Mouse (Mus musculus): Measurements from ENCODE around the gene Zbtb9. TPM values are rescaled to one million over a fixed set of nuclear protein-coding genes. Genes with fewer than 3 reads are reported as not detected.
A peak's percentile ranks its signal among the peaks of the same experiment; 100 is the strongest.

The Zbtb9 gene
- polyA plus RNA-seq, 1 experiment from 2014 or later, result 13.7 TPM

DNA sequence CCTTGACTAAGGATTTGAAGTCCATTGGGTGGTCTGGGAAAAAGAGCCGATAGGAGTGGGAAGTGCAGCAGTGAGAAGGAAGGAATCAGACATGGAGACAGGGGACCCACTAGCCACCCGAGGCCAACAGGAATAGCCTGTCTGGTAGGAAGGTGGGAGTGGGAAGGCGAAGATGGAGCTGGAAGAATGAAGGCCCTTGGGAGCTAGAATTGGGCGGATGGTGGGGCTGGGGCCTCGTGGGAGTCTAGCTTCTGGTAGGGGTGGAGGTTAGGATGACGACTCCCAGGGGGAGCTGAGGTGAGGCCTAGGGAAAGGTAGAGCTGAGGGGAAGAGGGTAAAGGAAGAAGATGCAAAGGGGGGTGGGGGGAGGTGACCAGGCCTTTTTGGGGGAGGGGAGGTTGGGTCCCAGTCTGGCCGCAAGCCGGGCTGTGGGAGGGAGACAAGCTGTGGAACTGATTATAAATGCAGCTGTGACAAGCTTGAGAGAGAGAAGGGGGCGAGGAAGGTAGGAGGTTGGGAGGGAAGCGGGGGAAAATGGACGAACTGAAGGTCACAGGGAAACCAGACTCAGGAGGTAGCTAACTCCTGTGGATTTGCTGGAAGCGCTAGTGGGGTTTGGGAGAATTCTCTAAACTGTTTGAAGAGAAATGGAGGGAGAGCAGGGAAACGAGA is 27.0 kb upstream of the Zbtb9 start:
- 26% methylated on average over 13 of the region's 13 CpGs for WGBS
- Histone ChIP-seq H3K9me3 (ENCODE audit: control insufficient read depth, low read length) (no peaks in the 10 kb centered on the region), H3K27me3 (ENCODE audit: control insufficient read depth, insufficient read depth, low read length) (no peaks in the 10 kb centered on the region), H3K27ac (ENCODE audit: low read depth, low read length) (peak overlapping the region; percentile 79), H3K4me3 (ENCODE audit: low read depth, low read length) (peak overlapping the region; percentile 38), H3K4me2 (ENCODE audit: low read depth, low read length, severe bottlenecking) (peak overlapping the region; percentile 77), H3K4me1 (replicated peaks; ENCODE audit: control insufficient read depth, insufficient read depth, low read length) (peaks cover 42% of the 10 kb centered on the region), H3K36me3 (ENCODE audit: control insufficient read depth, insufficient read depth, low read length) (no peaks in the 10 kb centered on the region), H3K9ac (ENCODE audit: low read length) (peak overlapping the region; percentile 77)
- no peak for DNase-seq (ENCODE audit: low spot score)
- ATAC-seq (replicated peaks; ENCODE audit: low FRiP score), result no peak

DNA sequence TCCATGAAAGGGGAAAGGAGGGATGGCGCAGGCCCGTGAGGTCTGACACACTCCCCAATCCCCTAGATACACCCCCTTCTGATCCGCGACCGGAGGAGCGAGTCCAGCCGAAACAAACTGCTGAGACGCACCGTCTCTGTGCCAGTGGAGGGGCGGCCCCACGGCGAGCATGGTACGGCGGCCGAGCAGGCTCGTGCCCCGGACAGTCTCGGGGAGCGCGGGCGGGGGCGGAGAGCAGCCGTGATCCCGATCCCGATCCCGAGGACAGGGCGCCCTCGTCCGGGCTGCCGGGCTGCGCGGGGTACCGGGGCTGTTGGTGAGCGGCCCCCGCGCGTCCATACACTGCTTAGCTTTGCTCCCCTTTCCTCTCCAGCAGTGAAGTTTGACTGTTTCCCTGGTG is 26.4 kb upstream of the Zbtb9 start:
- Histone ChIP-seq H3K4me2 (ENCODE audit: low read depth, low read length, severe bottlenecking) (peak overlapping the region; percentile 77), H3K4me3 (ENCODE audit: low read depth, low read length) (peak overlapping the region; percentile 38), H3K9ac (ENCODE audit: low read length) (peak overlapping the region; percentile 77), H3K27me3 (ENCODE audit: control insufficient read depth, insufficient read depth, low read length) (no peaks in the 10 kb centered on the region), H3K27ac (ENCODE audit: low read depth, low read length) (peak overlapping the region; percentile 79), H3K36me3 (ENCODE audit: control insufficient read depth, insufficient read depth, low read length) (no peaks in the 10 kb centered on the region), H3K9me3 (ENCODE audit: control insufficient read depth, low read length) (no peaks in the 10 kb centered on the region), H3K4me1 (replicated peaks; ENCODE audit: control insufficient read depth, insufficient read depth, low read length) (peaks cover 44% of the 10 kb centered on the region)
- WGBS, result under 1% methylated on average over 34 of the region's 37 CpGs
- peak; percentile 80 for DNase-seq (ENCODE audit: low spot score)
- ATAC-seq (replicated peaks; ENCODE audit: low FRiP score), result peak; percentile 42

DNA sequence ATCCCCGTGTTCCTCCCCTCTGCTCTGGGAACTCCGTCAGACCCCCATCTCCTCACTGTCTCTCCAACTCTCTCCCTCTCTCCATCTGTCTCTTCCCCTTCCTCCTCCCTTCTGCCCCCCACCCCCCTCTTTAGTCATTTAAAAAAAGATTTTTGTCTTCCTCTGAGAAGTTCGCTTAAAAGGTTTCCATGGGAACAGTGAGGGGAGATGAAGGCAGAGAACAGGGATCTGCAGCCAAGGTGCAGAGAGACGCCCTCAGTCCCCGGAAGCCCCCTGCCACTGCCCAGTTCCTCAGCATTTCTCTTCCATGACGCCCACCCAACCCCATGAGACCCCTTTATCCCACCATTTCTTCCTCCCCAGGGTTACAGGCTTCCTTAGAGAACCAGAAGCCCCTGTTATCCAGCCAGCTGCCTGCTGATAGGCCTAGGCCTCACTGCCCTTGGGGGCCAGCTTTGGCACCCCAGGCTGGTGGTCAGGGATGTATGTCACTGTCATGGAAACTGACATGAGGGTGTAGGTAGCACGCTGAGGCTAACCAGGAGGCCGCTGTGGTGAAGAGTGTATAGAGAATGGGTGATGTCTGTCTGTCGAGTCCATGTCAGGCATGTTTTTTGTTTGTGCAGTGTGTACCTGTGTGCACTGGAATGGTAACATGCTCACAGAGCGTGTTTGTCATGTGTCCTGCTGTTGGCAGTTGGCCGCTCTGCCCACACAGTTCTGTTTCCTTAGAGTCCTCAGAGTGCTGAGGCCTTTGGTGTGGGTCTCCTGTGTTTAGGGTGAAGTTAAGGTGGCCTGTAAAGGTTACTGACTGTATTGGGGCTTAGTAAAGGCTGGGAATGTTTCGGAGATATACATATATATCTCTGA is 25.5 kb upstream of the Zbtb9 start:
- peak overlapping the region; percentile 77 for H3K9ac ChIP-seq (ENCODE audit: low read length)

DNA sequence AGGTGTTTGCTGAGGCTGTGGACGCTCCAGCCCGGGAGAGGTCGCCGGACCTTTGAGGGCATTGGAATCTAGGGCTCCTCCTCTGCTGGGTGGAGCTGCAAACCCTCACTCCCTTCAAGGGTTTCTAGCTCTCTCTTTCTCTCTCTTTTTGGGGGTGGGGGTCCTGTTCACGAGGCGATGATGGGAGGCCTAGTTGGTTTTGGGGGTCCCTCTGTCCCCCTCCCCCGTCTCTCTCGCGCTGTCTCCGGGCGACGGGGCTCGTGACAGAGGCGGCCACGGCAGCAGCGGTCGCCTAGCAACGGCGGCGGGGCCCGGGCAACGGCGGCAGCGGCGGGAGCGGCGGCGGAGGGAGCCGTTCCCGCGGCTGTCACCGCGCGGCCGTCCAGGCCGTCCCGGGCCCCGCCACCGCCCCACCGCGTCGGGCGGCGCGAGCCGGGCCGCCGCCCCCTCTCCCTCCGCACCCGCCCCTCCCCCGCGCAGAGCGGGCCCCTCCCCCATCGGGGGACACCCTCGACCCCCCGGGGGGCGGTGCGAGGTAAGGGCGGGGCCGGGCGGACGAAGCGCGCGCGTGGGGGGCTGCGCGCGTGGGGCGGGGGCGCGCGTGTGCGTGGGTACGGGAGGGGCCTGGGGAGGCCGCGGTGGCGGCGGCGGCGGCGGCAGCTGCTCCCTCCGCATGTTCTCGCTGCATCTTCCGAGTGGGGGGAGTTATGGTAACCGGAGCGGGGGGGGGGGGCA is 24.5 kb upstream of the Zbtb9 start:
- Histone ChIP-seq H3K4me2 (ENCODE audit: low read depth, low read length, severe bottlenecking) (peak overlapping the region; percentile 99), H3K4me3 (ENCODE audit: low read depth, low read length) (peak overlapping the region; percentile 77), H3K9me3 (ENCODE audit: control insufficient read depth, low read length) (no peaks in the 10 kb centered on the region), H3K9ac (ENCODE audit: low read length) (peak overlapping the region; percentile 84), H3K27ac (ENCODE audit: low read depth, low read length) (peak overlapping the region; percentile 79), H3K27me3 (ENCODE audit: control insufficient read depth, insufficient read depth, low read length) (no peaks in the 10 kb centered on the region), H3K4me1 (replicated peaks; ENCODE audit: control insufficient read depth, insufficient read depth, low read length) (peaks cover 54% of the 10 kb centered on the region), H3K36me3 (ENCODE audit: control insufficient read depth, insufficient read depth, low read length) (no peaks in the 10 kb centered on the region)
- no peak for ATAC-seq (replicated peaks; ENCODE audit: low FRiP score)
- under 1% methylated on average over 58 of the region's 87 CpGs for WGBS
- DNase-seq (ENCODE audit: low spot score), result peak; percentile 81

More for the DNA sequence above, 25.5 kb upstream of the Zbtb9 start:
- peak overlapping the region; percentile 77 for H3K4me2 ChIP-seq (ENCODE audit: low read depth, low read length, severe bottlenecking)
- DNase-seq (ENCODE audit: low spot score) (no peak), ATAC-seq (replicated peaks; ENCODE audit: low FRiP score) (no peak)
- H3K9me3 ChIP-seq (ENCODE audit: control insufficient read depth, low read length), result no peaks in the 10 kb centered on the region
- no peaks in the 10 kb centered on the region for H3K27me3 ChIP-seq (ENCODE audit: control insufficient read depth, insufficient read depth, low read length)
- peaks cover 50% of the 10 kb centered on the region for H3K4me1 ChIP-seq (replicated peaks; ENCODE audit: control insufficient read depth, insufficient read depth, low read length)
- H3K36me3 ChIP-seq (ENCODE audit: control insufficient read depth, insufficient read depth, low read length), result no peaks in the 10 kb centered on the region
- H3K4me3 ChIP-seq (ENCODE audit: low read depth, low read length), result peak overlapping the region; percentile 38; the same call in 1 of the 2 replicates
- WGBS, result 21% methylated on average over 12 of the region's 12 CpGs
- H3K27ac ChIP-seq (ENCODE audit: low read depth, low read length), result peak overlapping the region; percentile 79

DNA sequence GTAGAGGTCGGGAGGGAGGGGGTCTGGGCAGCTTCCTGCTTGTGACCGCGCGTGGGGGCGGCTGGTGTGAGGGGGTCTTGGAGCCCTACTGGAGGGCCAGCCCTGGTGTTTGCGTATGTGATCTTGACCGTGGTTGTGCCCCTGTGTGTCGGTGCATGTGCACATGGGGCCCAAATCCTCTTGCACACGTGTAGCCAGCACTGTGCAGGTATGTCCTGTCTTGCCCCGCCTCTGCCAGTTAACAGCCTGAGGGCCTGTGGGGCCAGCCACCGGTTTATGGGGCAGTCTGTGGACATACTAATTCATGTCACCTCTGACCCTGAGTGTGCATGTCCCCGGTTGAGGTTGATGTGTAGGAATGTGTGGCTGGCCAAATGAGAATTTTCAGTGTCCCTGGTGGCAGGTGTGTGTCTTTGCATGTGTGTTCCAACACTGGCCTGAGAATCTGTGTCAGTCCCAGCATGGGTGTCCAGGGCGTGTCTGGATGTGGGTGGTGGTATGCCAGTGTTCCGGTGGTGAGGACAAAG is 23.9 kb upstream of the Zbtb9 start:
- Histone ChIP-seq H3K4me1 (replicated peaks; ENCODE audit: control insufficient read depth, insufficient read depth, low read length) (peaks cover 57% of the 10 kb centered on the region), H3K4me3 (ENCODE audit: low read depth, low read length) (peak overlapping the region; percentile 77), H3K9me3 (ENCODE audit: control insufficient read depth, low read length) (no peaks in the 10 kb centered on the region), H3K4me2 (ENCODE audit: low read depth, low read length, severe bottlenecking) (peak overlapping the region; percentile 99), H3K36me3 (ENCODE audit: control insufficient read depth, insufficient read depth, low read length) (no peaks in the 10 kb centered on the region), H3K27me3 (ENCODE audit: control insufficient read depth, insufficient read depth, low read length) (no peaks in the 10 kb centered on the region), H3K27ac (ENCODE audit: low read depth, low read length) (peak overlapping the region; percentile 79), H3K9ac (ENCODE audit: low read length) (peak overlapping the region; percentile 84)
- WGBS, result 12% methylated on average over 14 of the region's 14 CpGs
- ATAC-seq (replicated peaks; ENCODE audit: low FRiP score) (no peak), DNase-seq (ENCODE audit: low spot score) (no peak)

DNA sequence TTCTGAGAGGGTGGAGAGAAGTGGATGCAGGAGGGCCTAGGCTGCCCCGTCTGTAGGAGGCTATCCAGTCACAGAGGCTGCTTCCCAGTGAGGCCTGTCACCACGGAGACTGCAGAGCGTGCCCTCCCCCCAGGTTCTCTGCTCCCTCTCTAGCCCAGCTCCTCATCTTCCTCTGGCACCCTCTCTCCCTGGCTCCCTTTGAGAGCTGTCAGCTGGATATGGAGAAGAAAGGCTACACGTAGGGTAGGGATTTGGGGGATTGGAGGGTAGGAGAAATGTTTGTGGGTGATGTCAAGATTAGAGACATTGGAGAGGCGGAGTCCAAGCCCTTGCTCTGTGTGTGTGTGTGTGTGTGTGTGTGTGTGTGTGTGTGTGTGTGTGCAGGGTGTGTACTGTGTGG is 23.1 kb upstream of the Zbtb9 start:
- Histone ChIP-seq H3K27me3 (ENCODE audit: control insufficient read depth, insufficient read depth, low read length) (no peaks in the 10 kb centered on the region), H3K4me1 (replicated peaks; ENCODE audit: control insufficient read depth, insufficient read depth, low read length) (peaks cover 57% of the 10 kb centered on the region), H3K36me3 (ENCODE audit: control insufficient read depth, insufficient read depth, low read length) (peaks cover 2% of the 10 kb centered on the region; the same call in 1 of the 2 replicates), H3K9me3 (ENCODE audit: control insufficient read depth, low read length) (no peaks in the 10 kb centered on the region), H3K4me2 (ENCODE audit: low read depth, low read length, severe bottlenecking) (peak overlapping the region; percentile 12; the same call in 1 of the 2 replicates), H3K9ac (ENCODE audit: low read length) (no peak overlapping the region), H3K4me3 (ENCODE audit: low read depth, low read length) (no peak overlapping the region), H3K27ac (ENCODE audit: low read depth, low read length) (peak overlapping the region; percentile 4; the same call in 1 of the 2 replicates)
- DNase-seq (ENCODE audit: low spot score), result no peak
- no peak for ATAC-seq (replicated peaks; ENCODE audit: low FRiP score)
- 35% methylated on average over 5 of the region's 5 CpGs for WGBS

DNA sequence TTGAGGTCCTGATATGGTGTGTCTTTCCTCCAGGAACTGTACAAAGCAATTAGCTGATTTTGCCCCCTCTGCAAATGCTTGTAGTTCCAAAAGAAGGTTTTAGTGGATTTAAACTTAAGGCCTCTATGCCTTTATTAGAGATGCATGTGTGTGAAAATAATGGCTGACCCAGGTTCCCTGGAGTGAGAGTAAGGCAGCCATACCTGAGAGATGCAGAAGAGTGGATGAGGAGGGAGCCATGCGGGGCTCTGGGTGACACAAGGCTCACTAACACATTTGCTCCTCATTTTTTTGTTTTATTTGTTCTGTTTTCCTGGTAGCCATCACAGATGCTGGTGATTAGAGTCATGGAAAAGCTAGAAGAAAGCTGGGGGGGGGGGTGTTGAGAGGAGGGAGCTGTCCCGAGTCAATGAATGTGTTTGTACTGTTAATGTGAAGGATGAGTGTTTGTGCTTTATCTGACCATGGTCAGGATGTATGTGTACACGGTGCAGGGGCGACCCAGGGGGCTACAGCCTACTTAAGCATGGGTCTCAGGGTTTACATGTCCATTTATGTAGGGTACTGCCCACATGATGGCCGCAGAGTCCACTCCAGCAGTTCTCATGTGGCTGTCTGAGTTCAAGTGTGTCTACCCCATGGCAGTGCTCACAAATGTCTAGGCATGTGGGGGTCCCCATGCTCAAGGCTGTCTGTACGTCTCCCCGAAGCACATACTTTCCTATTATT is 22.2 kb upstream of the Zbtb9 start:
- H3K27ac ChIP-seq (ENCODE audit: low read depth, low read length), result peak overlapping the region; percentile 62

More for the DNA sequence above, 22.2 kb upstream of the Zbtb9 start:
- peak overlapping the region; percentile 38; the same call in 1 of the 2 replicates for H3K4me3 ChIP-seq (ENCODE audit: low read depth, low read length)
- DNase-seq (ENCODE audit: low spot score) (no peak), ATAC-seq (replicated peaks; ENCODE audit: low FRiP score) (no peak)
- peaks cover 57% of the 10 kb centered on the region for H3K4me1 ChIP-seq (replicated peaks; ENCODE audit: control insufficient read depth, insufficient read depth, low read length)
- WGBS, result 34% methylated on average over 7 of the region's 7 CpGs
- H3K36me3 ChIP-seq (ENCODE audit: control insufficient read depth, insufficient read depth, low read length), result peaks cover 9% of the 10 kb centered on the region; the same call in 1 of the 2 replicates
- no peaks in the 10 kb centered on the region for H3K27me3 ChIP-seq (ENCODE audit: control insufficient read depth, insufficient read depth, low read length)
- peak overlapping the region; percentile 68; the same call in 1 of the 2 replicates for H3K9ac ChIP-seq (ENCODE audit: low read length)
- no peaks in the 10 kb centered on the region for H3K9me3 ChIP-seq (ENCODE audit: control insufficient read depth, low read length)
- H3K4me2 ChIP-seq (ENCODE audit: low read depth, low read length, severe bottlenecking), result peak overlapping the region; percentile 65

Measured in forebrain, embryonic 11.5 days (tissue).